Mouse (Mus musculus) MEL (cell line): ENCODE results near the gene Eva1b.

Experiments
- CTCF ChIP-seq, 3 experiments: IDR thresholded peaks in 2 of 3; conservative IDR thresholded peaks in 1 of 3; 2 replicates each; pipeline ENCODE4 v1.5.1; 2011 to 2012; ENCODE audit warnings: low read length in 3 of 3, low read depth in 2 of 3, mild to moderate bottlenecking in 2 of 3, improper control_type of control experiment in 1 of 3, inconsistent platforms in 1 of 3, mixed read lengths in 1 of 3, moderate library complexity in 1 of 3; ENCODE audit not compliant: control insufficient read depth in 1 of 3, insufficient read depth in 1 of 3, poor library complexity in 1 of 3, severe bottlenecking in 1 of 3
- GABPA ChIP-seq: IDR thresholded peaks from 2 replicates; pipeline ENCODE4 v1.6.1; 2012; ENCODE audit warnings: low read depth, mild to moderate bottlenecking, inconsistent platforms, low read length, improper control_type of control experiment, moderate library complexity
- ZNF384 ChIP-seq: IDR thresholded peaks from 2 replicates; pipeline ENCODE4 v1.6.1; 2012; ENCODE audit warnings: low read depth, mild to moderate bottlenecking, inconsistent platforms, low read length, improper control_type of control experiment

GRCm38 (mm10) chr4:126157562-126157961, 10.0 kb downstream of the Eva1b start:
- peak; percentile 66 to 74 (median 66) for TF ChIP-seq CTCF (IDR thresholded peaks at IDR 0.05 in 2 of 3, conservative IDR thresholded peaks at IDR 0.05 in 1 of 3; ENCODE audit: control insufficient read depth in 1 of 3, insufficient read depth in 1 of 3, low read depth in 2 of 3, low read length in 3 of 3, poor library complexity in 1 of 3, severe bottlenecking in 1 of 3)
- TF ChIP-seq ZNF384 = no peak
- no peak for TF ChIP-seq GABPA
